Mouse (Mus musculus) brain, embryonic 14.5 days (tissue): ENCODE data around the gene Akap5.

Source experiments
- CTCF ChIP-seq: fragments of 200-500 bp; IDR thresholded peaks from 2 replicates; pipeline ENCODE4 v1.5.1; 2012; ENCODE audit warnings: inconsistent platforms, mild to moderate bottlenecking, moderate library complexity, borderline replicate concordance; ENCODE audit not compliant: insufficient read depth, insufficient read length; ENCODE audit errors: extremely low read depth
- POLR2A ChIP-seq: fragments of 200-500 bp; IDR thresholded peaks from 2 replicates; pipeline ENCODE4 v1.6.1; 2012; ENCODE audit warnings: mild to moderate bottlenecking, inconsistent platforms, borderline replicate concordance; ENCODE audit not compliant: poor library complexity, insufficient read depth, insufficient read length, severe bottlenecking; ENCODE audit errors: extremely low read depth

DNA sequence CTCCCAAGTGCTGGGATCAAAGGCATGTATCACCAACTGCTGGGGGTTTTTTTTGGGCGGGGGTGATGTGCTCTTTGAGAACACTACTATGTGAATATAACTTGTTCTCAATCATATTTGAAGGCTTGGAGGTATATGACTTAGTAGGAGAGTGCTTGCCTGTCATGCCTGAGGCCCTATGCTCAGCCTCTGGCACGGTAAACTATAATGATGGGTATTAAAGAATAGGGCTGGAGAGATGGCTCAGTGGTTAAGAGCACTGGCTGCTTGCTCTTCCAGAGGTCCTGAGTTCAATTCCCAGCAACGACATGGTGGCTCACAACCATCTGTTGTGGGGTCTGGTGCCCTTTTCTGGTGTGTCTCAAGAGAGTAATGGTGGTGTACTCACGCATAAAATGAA, 50.2 kb downstream of the Akap5 start:
- TF ChIP-seq POLR2A (no peak), CTCF (no peak)
